Mouse (Mus musculus): ENCODE results near the gene Slc24a2.

The Slc24a2 gene

GRCm38 (mm10) chr4:87037592-87037991 is 192.7 kb downstream of the Slc24a2 start:
- peak; percentile 41 for DNase-seq

- no peak for DNase-seq
Measured at GRCm38 (mm10) chr4:87036507-87036906, 193.8 kb downstream of the Slc24a2 start.

GRCm38 (mm10) chr4:87035701-87036100 is 194.6 kb downstream of the Slc24a2 start:
- DNase-seq = no peak

GRCm38 (mm10) chr4:87032632-87033031 is 197.6 kb downstream of the Slc24a2 start:
- no peak for DNase-seq

GRCm38 (mm10) chr4:87031076-87031475 is 199.2 kb downstream of the Slc24a2 start:
- no peak for DNase-seq

- DNase-seq = no peak
Measured at GRCm38 (mm10) chr4:87026311-87027151, 203.7 kb downstream of the Slc24a2 start.

- no peak for DNase-seq
Measured at GRCm38 (mm10) chr4:87024556-87024955, 205.7 kb downstream of the Slc24a2 start.

- no peak for DNase-seq
Measured at GRCm38 (mm10) chr4:87021542-87021941, 208.7 kb downstream of the Slc24a2 start.

GRCm38 (mm10) chr4:87019486-87020105 is 210.7 kb downstream of the Slc24a2 start:
- DNase-seq = no peak

GRCm38 (mm10) chr4:87018073-87018997 is 211.9 kb downstream of the Slc24a2 start:
- no peak for DNase-seq

- DNase-seq = no peak
Measured at GRCm38 (mm10) chr4:87017464-87017863, 212.8 kb downstream of the Slc24a2 start.

GRCm38 (mm10) chr4:87015746-87016145 is 214.5 kb downstream of the Slc24a2 start:
- DNase-seq = no peak

- DNase-seq = no peak
Measured at GRCm38 (mm10) chr4:87013721-87014620, 216.3 kb downstream of the Slc24a2 start.

- DNase-seq = no peak
Measured at GRCm38 (mm10) chr4:86992470-86992869, 237.8 kb downstream of the Slc24a2 start.

GRCm38 (mm10) chr4:86989301-86989700 is 241.0 kb downstream of the Slc24a2 start:
- peak; percentile 33 for DNase-seq

- DNase-seq = no peak
Measured at GRCm38 (mm10) chr4:86987846-86988245, 242.4 kb downstream of the Slc24a2 start.

GRCm38 (mm10) chr4:86977272-86977671 is 253.0 kb downstream of the Slc24a2 start:
- no peak for DNase-seq

- peak; percentile 83 for DNase-seq
Measured at GRCm38 (mm10) chr4:86957576-86958411, 272.5 kb downstream of the Slc24a2 start.

GRCm38 (mm10) chr4:86955448-86955847 is 274.8 kb downstream of the Slc24a2 start:
- DNase-seq = no peak

GRCm38 (mm10) chr4:86953519-86953918 is 276.8 kb downstream of the Slc24a2 start:
- peak; percentile 35 for DNase-seq

GRCm38 (mm10) chr4:86948794-86949193 is 281.5 kb downstream of the Slc24a2 start:
- DNase-seq = no peak
